Mouse (Mus musculus) heart, adult 2 months (tissue): ENCODE measurements at regions not wholly inside any gene's neighbourhood (a gene's known extent, or its start where the extent isn't known, plus 50 kb on each side); places are given as distances from the start of the nearest gene placed in this dataset.

Source experiments
- DNase-seq, 2 experiments: peaks; one replicate each; pipeline ENCODE4 v3.0.0; 2021
- H3K27ac ChIP-seq: fragments of 200-600 bp; 2 replicates; pipeline ENCODE4 v1.8.1; 2022
- H3K27me3 ChIP-seq: fragments of 200-500 bp; 2 replicates; pipeline ENCODE4 v1.6.1; 2012; ENCODE audit warnings: mild to moderate bottlenecking, low read length, inconsistent platforms, mixed read lengths; ENCODE audit not compliant: control insufficient read depth, insufficient read depth
- H3K36me3 ChIP-seq: fragments of 200-500 bp; 2 replicates; pipeline ENCODE4 v1.6.1; 2012; ENCODE audit warnings: low read length, inconsistent platforms; ENCODE audit not compliant: control insufficient read depth, insufficient read depth
- H3K4me1 ChIP-seq: fragments of 200-500 bp; 2 replicates; pipeline ENCODE4 v1.6.1; 2011; ENCODE audit warnings: low read length; ENCODE audit not compliant: control insufficient read depth, insufficient read depth
- H3K4me3 ChIP-seq: fragments of 200-600 bp; 2 replicates; pipeline ENCODE4 v1.8.1; 2022
- H3K79me2 ChIP-seq: fragments of 200-500 bp; replicated peaks from 2 replicates; pipeline ENCODE4 v1.6.1; 2012; ENCODE audit warnings: mild to moderate bottlenecking, inconsistent platforms, low read length, moderate library complexity, mixed read lengths; ENCODE audit not compliant: control insufficient read depth, insufficient read depth
- H3K9ac ChIP-seq: fragments of 200-500 bp; 2 replicates; pipeline ENCODE4 v1.6.1; 2012; ENCODE audit warnings: low read depth, mild to moderate bottlenecking, control low read depth, inconsistent platforms, low read length, mixed read lengths
- CTCF ChIP-seq: fragments of 200-600 bp; IDR thresholded peaks from 2 replicates; pipeline ENCODE4 v1.8.1; 2022; ENCODE audit warnings: antibody characterized with exemption, mild to moderate bottlenecking, moderate library complexity
- EP300 ChIP-seq: fragments of 200-500 bp; IDR thresholded peaks from 2 replicates; pipeline ENCODE4 v1.6.1; 2011; ENCODE audit warnings: low read depth, low read length, control low read depth; ENCODE audit not compliant: insufficient read depth
- POLR2A ChIP-seq: fragments of 200-500 bp; IDR thresholded peaks from 2 replicates; pipeline ENCODE4 v1.6.1; 2011; ENCODE audit warnings: mild to moderate bottlenecking, low read depth, low read length, control low read depth; ENCODE audit not compliant: insufficient read depth
- WGBS: fragments of 180-500 bp; shearing (Covaris S2); methylation state at CpG from one replicate; pipeline ENCODE4 v1.1.7; 2018; 5-methylcytosine and 5-hydroxymethylcytosine counted together
- intact Hi-C: fragments of 180-260 bp; cut with DNase I; formaldehyde crosslinking; loops from one replicate; pipeline ENCODE4 v1.15.1; 2025

DNA sequence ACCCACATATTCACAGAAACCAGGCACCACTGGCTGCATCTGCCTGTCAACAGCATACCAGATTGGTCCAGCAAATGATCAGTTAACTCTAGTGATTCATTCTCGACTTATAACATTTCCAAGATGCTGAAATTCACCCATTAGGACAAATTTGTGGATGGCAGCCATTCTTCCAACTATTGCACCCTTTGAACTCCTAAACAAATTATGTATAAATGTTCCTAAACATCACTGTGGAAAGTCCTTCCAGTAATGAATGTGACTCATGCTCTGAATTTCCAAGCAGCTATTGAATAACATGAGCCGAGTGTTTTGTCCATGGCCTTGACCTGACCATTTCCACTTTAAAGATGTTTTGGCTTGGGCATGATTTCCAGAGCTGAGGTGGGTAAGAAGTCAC, 274.2 kb downstream of the Trib2 start:
- 65% methylated on average over 2 of the region's 2 CpGs for WGBS
- Histone ChIP-seq H3K79me2 (no peaks in the 10 kb centered on the region), H3K27me3 (no peaks in the 10 kb centered on the region), H3K9ac (no peak overlapping the region), H3K4me3 (no peak overlapping the region), H3K4me1 (peaks cover 3% of the 10 kb centered on the region), H3K27ac (no peak overlapping the region), H3K36me3 (peaks cover 7% of the 10 kb centered on the region)
- no peak for DNase-seq
- intact Hi-C loops: loop anchor here (5.0 to 10.0 kb wide), 2 partner anchors 162 to 260 kb away; no protein-coding TSS in a partner anchor
- no peak for TF ChIP-seq POLR2A
- TF ChIP-seq EP300: no peak
- no peak for TF ChIP-seq CTCF

- whole genome bisulfite sequencing: 49% methylated on average over 8 of the region's 8 CpGs
- no peak for DNase-seq
- TF ChIP-seq EP300 (no peak), POLR2A (no peak), CTCF (no peak)
- Histone ChIP-seq H3K9ac (no peak overlapping the region), H3K4me1 (no peaks in the 10 kb centered on the region), H3K4me3 (no peak overlapping the region), H3K79me2 (no peaks in the 10 kb centered on the region), H3K27me3 (no peaks in the 10 kb centered on the region), H3K36me3 (no peaks in the 10 kb centered on the region), H3K27ac (no peak overlapping the region)
- intact Hi-C loops: loop anchor here (1.0 to 5.0 kb wide), 4 partner anchors 70 to 973 kb away; no protein-coding TSS in a partner anchor
These were observed 279.8 kb downstream of the Trib2 start for GRCm38 (mm10) chr12:15536852-15537368.

DNA sequence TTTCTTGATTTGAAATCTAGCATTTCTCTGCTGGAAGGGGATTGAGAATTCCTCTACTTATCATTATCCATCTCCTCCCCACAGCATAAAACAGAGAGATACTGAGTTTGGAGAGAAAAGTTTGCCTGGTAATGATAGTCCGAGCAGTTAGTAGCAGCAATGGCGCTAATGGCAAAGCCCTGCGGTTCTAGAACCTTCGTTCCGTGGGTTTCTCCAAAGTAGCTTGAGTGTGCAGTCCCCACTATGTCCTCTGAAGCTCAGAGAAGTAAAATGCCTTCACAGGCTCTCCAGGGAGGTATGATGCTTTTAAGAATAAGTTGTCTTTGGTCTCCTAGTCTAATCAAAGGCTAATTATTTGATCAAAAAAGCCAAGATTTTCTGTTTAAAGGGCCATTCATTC, 280.5 kb downstream of the Trib2 start:
- H3K9ac ChIP-seq: no peak overlapping the region
- H3K79me2 ChIP-seq: no peaks in the 10 kb centered on the region
- intact Hi-C loops: loop anchor here (1.0 to 5.0 kb wide), 4 partner anchors 71 to 974 kb away; no protein-coding TSS in a partner anchor
- no peak overlapping the region for H3K27ac ChIP-seq
- 84% methylated on average over 5 of the region's 5 CpGs for WGBS
- no peaks in the 10 kb centered on the region for H3K27me3 ChIP-seq
- H3K36me3 ChIP-seq: no peaks in the 10 kb centered on the region
- no peak for TF ChIP-seq CTCF
- TF ChIP-seq EP300: no peak
- TF ChIP-seq POLR2A: no peak
- H3K4me1 ChIP-seq: no peaks in the 10 kb centered on the region
- H3K4me3 ChIP-seq: no peak overlapping the region
- DNase-seq: no peak

DNA sequence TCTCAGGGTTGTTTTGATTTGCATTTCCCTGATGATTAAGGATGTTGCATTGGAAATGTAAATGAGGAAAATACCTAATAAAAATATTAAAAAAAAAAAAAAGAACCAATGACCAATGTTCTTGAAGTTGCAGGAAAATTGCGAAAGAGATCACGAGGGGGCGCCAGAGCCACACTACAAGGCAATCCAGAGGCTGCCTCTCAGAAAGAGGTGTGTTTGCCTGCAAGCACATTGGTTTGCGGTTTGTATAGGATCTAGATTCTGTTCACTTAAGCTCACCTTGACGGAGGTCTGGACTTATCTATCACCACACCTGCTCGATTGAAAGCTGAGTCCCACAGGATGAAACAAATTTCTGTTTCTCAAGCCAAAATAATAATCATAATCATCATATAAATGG, 280.9 kb downstream of the Trib2 start:
- H3K4me1 ChIP-seq: no peaks in the 10 kb centered on the region
- no peak overlapping the region for H3K9ac ChIP-seq
- intact Hi-C loops: loop anchor here (1.0 to 5.0 kb wide), 5 partner anchors 71 to 997 kb away; no protein-coding TSS in a partner anchor
- no peaks in the 10 kb centered on the region for H3K27me3 ChIP-seq
- TF ChIP-seq CTCF (peak; percentile 88), EP300 (peak; percentile 76), POLR2A (no peak)
- no peaks in the 10 kb centered on the region for H3K36me3 ChIP-seq
- H3K27ac ChIP-seq: no peak overlapping the region
- WGBS: 2% methylated on average over 6 of the region's 6 CpGs
- DNase-seq: peak; percentile 75 to 88
- no peaks in the 10 kb centered on the region for H3K79me2 ChIP-seq
- no peak overlapping the region for H3K4me3 ChIP-seq

GRCm38 (mm10) chr12:15520783-15521407, 295.8 kb downstream of the Trib2 start:
- intact Hi-C loops: no loop called here

DNA sequence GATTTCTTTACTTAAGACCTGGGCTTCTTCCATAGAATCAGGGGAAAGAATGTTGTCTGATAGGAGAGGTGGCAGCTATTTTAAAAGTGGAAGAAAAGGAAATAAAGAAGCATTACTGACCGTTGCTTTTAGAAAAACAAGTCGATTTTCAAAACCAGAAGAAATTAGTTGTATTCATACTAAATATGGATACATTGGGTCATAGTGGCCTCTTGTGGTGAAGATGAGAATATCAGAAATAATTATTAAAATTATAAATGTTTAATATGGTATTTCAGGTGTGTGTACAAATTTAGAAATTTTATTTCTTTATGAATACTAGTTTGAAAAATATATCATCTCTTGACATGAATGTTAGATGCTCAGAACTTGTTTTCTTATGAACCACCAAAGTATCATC, 304.7 kb downstream of the Trib2 start:
- Histone ChIP-seq H3K4me3 (no peak overlapping the region), H3K27ac (no peak overlapping the region), H3K27me3 (no peaks in the 10 kb centered on the region), H3K79me2 (no peaks in the 10 kb centered on the region), H3K9ac (no peak overlapping the region), H3K4me1 (no peaks in the 10 kb centered on the region), H3K36me3 (no peaks in the 10 kb centered on the region)
- TF ChIP-seq CTCF (peak; percentile 50), EP300 (no peak), POLR2A (no peak)
- intact Hi-C loops: no loop called here
- 23% methylated on average over 2 of the region's 2 CpGs for WGBS
- DNase-seq: no peak

More at GRCm38 (mm10) chr12:15520783-15521407, 295.8 kb downstream of the Trib2 start:
- Histone ChIP-seq H3K27me3 (no peaks in the 10 kb centered on the region), H3K9ac (no peak overlapping the region), H3K36me3 (no peaks in the 10 kb centered on the region), H3K27ac (no peak overlapping the region), H3K4me3 (no peak overlapping the region), H3K4me1 (no peaks in the 10 kb centered on the region), H3K79me2 (no peaks in the 10 kb centered on the region)
- DNase-seq: no peak
- 30% methylated on average over 4 of the region's 4 CpGs for WGBS
- no peak for TF ChIP-seq EP300
- TF ChIP-seq CTCF: no peak
- TF ChIP-seq POLR2A: no peak
